Mouse (Mus musculus) T-helper 1 cell (primary cell): ENCODE results near the gene Adipor2.

Experiments used
- in situ Hi-C: fragments of 300-600 bp; cut with MboI, MseI; formaldehyde crosslinking; loops from one replicate; pipeline ENCODE4 v1.15.1; 2025; ENCODE audit warnings: high pct_unique_total_duplicates

Gene Adipor2

DNA sequence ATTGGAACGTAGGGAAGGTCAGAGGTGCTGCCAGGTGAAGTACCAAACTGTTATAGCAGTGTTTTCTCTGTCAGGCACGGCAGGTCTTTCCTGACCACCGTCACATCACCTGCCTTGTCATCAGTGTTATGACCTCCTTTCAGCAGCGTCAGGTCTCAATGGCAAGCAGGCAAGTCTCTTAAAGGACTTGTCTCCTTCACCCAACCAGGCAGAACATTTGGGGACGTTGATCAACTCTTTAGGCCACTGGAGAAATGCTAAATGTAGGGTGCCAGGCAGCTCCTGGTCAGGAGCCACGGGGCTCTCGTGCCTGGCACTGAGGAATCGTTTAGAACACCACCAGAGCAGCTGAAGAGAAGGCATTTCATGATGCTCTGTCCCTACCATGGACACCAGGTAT, 65.8 kb downstream of the Adipor2 start:
- in situ Hi-C loops, result no loop called here

DNA sequence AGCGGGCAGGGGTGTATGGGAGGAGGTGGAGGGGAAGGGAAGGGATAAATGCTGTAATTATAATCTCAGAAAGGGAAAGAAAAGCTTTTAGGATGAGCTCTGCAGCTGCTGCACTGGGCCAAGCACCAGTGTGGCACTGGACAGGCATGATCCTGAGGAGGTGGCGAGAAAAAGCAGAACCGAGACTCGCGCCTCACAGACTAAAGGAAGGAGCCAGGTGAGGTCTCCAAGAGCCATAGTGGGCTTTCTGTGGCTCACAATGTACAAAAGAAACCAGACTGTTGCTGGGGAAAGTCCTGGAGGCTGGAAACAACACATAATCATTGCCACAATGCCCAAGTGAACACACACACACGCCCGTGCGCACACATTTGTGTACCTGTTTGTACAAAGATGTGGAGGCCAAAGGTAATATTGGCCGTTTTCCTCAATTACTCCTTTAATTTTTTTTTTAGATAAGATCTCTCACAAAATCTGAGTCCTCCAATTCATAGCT, 66.8 kb downstream of the Adipor2 start:
- in situ Hi-C loops, result no loop called here

DNA sequence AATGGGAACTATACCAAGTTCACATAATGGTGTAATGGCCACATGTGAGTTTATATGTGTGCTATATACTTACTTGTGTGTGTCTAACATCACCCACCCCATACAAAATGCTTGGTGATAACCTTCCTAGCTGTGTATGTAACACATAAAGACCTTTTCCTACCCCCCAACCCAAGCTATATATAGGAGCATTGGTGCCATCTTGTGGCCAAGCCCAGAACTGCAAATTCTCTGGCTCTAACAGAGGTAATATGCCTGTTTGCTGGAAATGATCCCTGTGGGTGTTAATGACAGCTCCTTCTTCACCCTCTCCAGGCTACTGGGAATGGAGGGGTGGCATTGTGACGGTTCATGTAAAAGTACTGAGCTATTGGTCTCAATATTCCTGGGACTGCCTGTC, 69.3 kb downstream of the Adipor2 start:
- in situ Hi-C loops, result no loop called here

GRCm38 (mm10) chr6:119347813-119348212, 69.7 kb downstream of the Adipor2 start:
- in situ Hi-C loops, result no loop called here

GRCm38 (mm10) chr6:119346257-119346656, 71.2 kb downstream of the Adipor2 start:
- in situ Hi-C loops, result no loop called here

DNA sequence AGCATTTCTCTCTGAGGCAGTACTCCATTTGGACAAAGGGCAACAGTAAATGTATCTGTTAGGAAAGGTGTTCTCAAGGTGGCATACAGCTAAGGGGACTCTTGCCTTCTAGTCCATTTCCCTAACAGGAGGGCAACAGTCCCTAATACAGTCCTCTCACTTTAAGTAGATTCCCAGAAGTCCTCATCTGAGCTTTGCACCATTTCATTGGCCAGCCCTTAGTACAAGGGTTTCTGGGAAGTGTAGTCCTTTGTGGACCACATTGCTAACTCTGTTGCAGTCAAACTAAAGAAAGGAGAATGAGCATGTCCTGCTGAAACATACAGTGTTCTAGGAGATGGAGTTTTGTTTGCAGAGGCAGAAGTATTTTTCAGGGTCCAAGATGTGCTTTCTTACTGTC, 76.1 kb downstream of the Adipor2 start:
- in situ Hi-C loops, result no loop called here

DNA sequence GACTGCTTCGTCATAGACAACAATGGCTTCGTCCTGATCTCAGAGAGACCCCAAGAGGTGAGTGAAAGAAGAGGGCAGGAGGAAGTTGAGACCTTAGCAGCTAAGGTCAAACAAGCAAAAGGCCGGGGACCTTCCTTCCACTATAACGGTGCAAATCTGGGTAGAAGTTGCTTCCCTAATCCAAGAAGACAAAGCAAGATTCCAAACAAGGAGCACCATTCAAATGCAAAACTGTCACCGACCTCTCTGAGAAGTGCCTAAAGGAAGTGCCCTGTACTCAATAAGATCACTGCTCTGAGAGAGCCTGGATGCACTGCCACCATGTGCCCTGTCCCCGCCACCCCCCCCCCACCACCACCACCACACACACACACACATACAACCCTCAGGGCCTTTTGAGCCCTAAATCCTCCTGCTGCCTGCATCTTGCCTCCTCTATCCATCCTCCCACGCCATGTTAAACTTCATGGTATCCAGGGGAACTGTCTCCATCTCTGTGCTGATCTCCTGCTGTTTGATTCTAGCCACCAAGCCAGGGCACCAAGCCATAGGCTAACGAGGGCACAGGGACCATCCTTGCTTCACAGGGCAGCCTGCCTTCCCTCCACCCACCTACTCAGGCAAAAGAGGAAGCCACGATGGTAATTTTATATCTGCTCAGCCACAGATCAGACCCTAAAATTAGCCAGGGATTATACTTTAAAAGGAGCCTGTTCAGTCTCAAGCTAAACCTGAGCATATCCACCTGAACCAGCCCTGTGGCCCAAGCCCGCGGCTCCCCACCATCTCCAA, 79.2 kb downstream of the Adipor2 start:
- in situ Hi-C loops, result loop anchor here (5.0 kb wide), 2 partner anchors 89 to 116 kb away; no protein-coding TSS in a partner anchor

DNA sequence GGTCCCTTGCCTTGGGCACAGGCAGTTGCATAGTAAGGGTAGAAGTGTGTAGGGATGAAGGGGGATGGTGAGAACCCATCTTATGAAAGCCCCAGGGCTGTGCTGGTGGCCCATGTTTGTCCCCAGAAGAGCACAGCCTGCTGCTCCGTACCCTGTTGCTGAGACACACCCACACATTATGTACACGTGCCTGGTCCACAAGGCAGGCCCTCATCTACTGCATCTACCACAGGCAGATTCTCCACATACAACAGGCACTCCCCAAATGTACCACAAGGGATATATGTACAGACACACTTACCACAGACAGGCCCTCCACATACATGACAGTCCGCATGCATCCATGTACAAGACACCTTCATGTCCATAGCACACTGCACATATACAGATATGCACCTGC, 80.2 kb downstream of the Adipor2 start:
- in situ Hi-C loops, result loop anchor here (5.0 kb wide), 2 partner anchors 90 to 115 kb away; no protein-coding TSS in a partner anchor

DNA sequence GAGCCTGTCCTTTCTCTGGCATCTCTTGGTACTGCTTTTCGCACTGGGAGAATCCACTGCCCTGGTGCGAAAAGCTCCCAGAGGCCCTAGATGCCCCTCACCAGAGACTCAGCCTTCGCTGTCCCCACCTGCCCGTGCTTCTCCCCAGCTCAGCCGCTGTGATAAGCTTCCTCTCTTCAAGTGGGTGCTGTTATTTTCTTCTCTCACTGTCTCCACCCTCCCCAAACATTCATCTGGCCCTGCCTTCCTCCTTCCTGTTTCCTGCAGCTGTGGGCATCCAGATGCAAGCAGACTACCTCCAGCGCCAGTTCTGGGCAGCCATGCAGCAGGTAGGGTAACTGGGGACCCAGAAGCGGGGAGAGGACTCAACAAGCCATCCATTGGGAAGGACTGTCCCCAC, 81.4 kb downstream of the Adipor2 start:
- in situ Hi-C loops, result loop anchor here (5.0 kb wide), 2 partner anchors 91 to 114 kb away; no protein-coding TSS in a partner anchor

DNA sequence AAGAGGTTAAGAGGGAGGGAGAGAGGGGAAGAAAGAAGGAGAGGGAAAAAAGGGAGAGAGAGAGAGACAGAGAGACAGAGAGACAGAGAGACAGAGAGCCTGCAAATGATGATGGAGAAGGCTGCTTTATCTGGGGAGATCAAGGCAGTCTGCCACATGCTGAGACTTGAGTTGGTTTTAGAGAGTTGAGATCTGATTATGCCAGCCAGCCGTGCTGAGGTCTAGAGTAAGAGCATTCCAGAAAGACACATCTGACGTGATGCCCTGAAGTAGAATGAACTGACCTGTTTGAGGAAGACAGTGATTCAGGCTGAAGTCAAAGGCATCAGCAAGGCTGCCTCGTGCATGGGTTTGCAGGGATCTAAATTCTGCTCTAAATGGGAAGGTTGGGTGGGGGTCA, 83.7 kb downstream of the Adipor2 start:
- in situ Hi-C loops, result no loop called here

- in situ Hi-C loops, result no loop called here
Measured at GRCm38 (mm10) chr6:119333202-119333601, 84.3 kb downstream of the Adipor2 start.

DNA sequence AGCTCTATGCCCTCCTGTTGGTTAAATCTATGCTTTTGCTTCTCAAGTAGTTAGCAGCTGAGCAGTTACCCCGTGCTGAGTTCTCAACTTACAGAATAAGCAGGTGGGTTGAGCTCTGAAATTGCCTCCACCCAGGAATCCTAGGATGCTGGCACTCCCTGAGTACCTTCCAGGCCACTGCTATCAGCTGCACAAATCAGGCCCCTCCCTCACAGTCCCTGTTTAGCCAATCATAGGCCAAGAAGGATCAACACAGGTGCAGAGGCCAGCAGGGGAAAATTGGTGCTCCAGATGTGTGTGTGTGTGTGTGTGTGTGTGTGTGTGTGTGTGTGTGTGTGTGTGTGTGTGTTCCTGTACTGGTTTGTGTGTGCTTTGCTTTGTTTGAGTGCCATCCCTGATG, 85.4 kb downstream of the Adipor2 start:
- in situ Hi-C loops, result no loop called here

GRCm38 (mm10) chr6:119330506-119330905, 87.0 kb downstream of the Adipor2 start, which contains the start of gene Lrtm2:
TSS of gene Lrtm2 (minus strand) at chr6:119330766.
- in situ Hi-C loops, result no loop called here

GRCm38 (mm10) chr6:119329936-119330335, 87.6 kb downstream of the Adipor2 start:
- in situ Hi-C loops, result no loop called here

- in situ Hi-C loops, result no loop called here
Measured at GRCm38 (mm10) chr6:119329215-119329714, 88.2 kb downstream of the Adipor2 start.

DNA sequence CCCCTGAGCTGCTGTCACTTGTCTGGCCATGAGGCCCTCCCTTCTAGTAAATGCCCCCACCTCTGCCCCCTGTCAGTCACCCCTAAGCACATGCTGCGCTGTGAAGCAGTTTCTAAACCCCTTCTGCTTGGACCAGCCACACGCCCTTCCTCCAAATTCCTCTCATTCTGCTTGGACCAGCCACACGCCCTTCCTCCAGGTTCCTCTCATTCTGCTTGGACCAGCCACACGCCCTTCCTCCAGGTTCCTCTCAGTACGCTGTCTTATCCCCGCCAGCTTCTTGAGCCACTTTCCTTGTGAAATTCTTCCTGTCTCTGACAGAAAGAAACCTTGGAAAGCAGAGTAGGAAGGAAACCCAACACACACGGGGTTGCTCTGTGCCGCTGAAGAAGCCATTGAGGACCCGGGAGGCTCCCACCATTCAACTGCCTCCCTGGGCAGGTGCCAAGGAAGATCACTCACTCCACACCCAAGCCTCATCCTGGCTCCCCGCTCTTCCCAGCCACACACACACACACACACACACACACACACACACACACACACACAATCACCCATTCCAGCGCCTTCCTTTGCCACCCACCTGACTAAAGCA, 88.9 kb downstream of the Adipor2 start:
- in situ Hi-C loops, result no loop called here

- in situ Hi-C loops, result no loop called here
Measured at GRCm38 (mm10) chr6:119326541-119326940, 91.0 kb downstream of the Adipor2 start.

GRCm38 (mm10) chr6:119325978-119326377, 91.5 kb downstream of the Adipor2 start:
- in situ Hi-C loops, result no loop called here

- in situ Hi-C loops, result no loop called here
Measured at GRCm38 (mm10) chr6:119324776-119325175, 92.7 kb downstream of the Adipor2 start.

DNA sequence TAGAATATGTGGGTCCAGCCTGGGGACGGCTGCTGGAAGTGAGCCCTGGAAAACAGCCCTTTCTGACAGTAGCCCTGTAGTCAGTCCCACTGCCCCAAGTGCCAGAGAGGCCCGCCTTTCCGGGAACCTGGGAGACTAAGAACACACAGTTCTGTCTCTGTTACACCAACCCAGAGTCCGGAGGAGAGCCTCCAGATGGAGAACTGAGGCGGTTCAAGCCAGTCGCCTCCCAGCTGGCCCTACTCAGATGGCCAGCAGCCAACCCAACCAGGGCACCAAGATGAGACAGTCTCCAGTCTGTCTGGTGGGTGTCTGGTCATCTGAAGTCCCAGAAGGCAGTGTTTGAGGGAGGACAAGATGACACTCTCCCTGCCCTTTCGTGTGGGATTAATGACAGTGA, 95.8 kb downstream of the Adipor2 start:
- in situ Hi-C loops, result no loop called here

- in situ Hi-C loops, result no loop called here
Measured at GRCm38 (mm10) chr6:119320481-119320880, 97.0 kb downstream of the Adipor2 start.

DNA sequence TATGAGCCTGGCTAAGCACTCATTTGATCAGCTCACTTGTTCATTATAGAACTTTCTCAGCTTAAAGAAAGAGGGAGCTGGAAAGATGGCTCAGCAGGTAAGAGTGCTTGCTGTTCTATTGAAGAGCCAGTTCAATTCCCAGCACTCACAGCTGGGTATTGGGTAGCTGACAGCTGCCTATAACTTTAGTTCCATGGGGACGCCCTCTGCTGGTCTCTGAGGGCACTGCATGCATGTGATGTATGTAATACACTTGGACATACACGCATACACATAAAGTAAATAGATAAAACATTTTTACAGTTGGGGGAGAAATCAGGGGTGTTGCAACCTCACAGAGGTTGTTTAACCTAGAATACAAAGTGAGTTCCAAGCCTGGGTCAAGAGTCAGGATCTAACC, 98.1 kb downstream of the Adipor2 start:
- in situ Hi-C loops, result no loop called here

DNA sequence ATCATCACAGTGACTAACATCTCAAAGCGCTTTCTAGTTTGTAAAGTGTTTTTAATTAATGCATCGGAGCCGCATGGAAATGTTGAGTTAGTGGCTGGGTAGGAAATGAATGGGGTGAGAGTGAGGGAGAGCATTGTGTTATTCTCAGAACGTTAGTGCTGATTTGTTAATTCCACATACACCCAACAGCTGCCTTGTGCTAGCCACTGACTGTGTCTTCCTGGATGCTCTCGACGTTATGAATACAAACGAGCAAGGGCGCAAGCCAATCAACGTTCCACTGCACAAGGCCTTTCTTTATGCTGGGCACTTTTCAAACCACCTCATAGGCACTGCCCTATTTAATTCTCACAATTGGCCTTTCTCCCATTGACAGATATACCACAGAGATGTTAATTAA, 98.8 kb downstream of the Adipor2 start:
- in situ Hi-C loops, result no loop called here
